Mouse (Mus musculus) activated CD4-positive, CD25-positive, alpha-beta regulatory T cell, adult 4 months (primary cell): ENCODE measurements around the gene Gpr35. TPM values are rescaled to one million over a fixed set of nuclear protein-coding genes. Genes with fewer than 3 reads are reported as not detected.

Experiments
- ATAC-seq: one replicate; pipeline ENCODE4 v1.8.0; 2017
- polyA plus RNA-seq, 2 experiments: library from polyadenylated mRNA; unstranded; fragments of 100-300 nt; shearing (Covaris generic); gene quantifications; one replicate each; pipeline ENCODE4 v1.2.1; 2017

Gpr35 gene
- polyA plus RNA-seq, 2 experiments from 2014 or later: 0.21 to 0.61 TPM

- no peak for ATAC-seq
Observed at GRCm38 (mm10) chr1:92982931-92983605, 32.4 kb downstream of the Gpr35 start.

GRCm38 (mm10) chr1:92984999-92985398, 34.3 kb downstream of the Gpr35 start:
- no peak for ATAC-seq

- ATAC-seq: no peak
Observed at GRCm38 (mm10) chr1:92988894-92989293, 38.2 kb downstream of the Gpr35 start.

GRCm38 (mm10) chr1:92989891-92990290, 39.2 kb downstream of the Gpr35 start:
- no peak for ATAC-seq

- ATAC-seq: no peak
Observed at GRCm38 (mm10) chr1:92992214-92992855, 41.7 kb downstream of the Gpr35 start.

GRCm38 (mm10) chr1:92992880-92993279, 42.2 kb downstream of the Gpr35 start:
- no peak for ATAC-seq

- ATAC-seq: no peak
Observed at GRCm38 (mm10) chr1:93006061-93006460, 55.4 kb downstream of the Gpr35 start, which contains the start of gene Aqp12. Aqp12 (plus strand) TSS chr1:93006334.

GRCm38 (mm10) chr1:93009196-93009595, 58.5 kb downstream of the Gpr35 start:
- ATAC-seq: no peak

GRCm38 (mm10) chr1:93010731-93011130, 60.1 kb downstream of the Gpr35 start:
- no peak for ATAC-seq

GRCm38 (mm10) chr1:93012103-93012585, 61.5 kb downstream of the Gpr35 start:
- ATAC-seq: no peak

- ATAC-seq: no peak
Observed at GRCm38 (mm10) chr1:93013367-93013766, 62.7 kb downstream of the Gpr35 start.

GRCm38 (mm10) chr1:93014460-93014859, 63.8 kb downstream of the Gpr35 start:
- no peak for ATAC-seq

GRCm38 (mm10) chr1:93015136-93015535, 64.5 kb downstream of the Gpr35 start:
- ATAC-seq: no peak

- no peak for ATAC-seq
Observed at GRCm38 (mm10) chr1:93018716-93019115, 68.1 kb downstream of the Gpr35 start.

- ATAC-seq: no peak
Observed at GRCm38 (mm10) chr1:93020602-93021001, 69.9 kb downstream of the Gpr35 start.

GRCm38 (mm10) chr1:93026600-93026999, 75.9 kb downstream of the Gpr35 start:
- no peak for ATAC-seq

GRCm38 (mm10) chr1:93029387-93029786, 78.7 kb downstream of the Gpr35 start:
- no peak for ATAC-seq

- ATAC-seq: no peak
Observed at GRCm38 (mm10) chr1:93030060-93030459, 79.4 kb downstream of the Gpr35 start.

- ATAC-seq: no peak
Observed at GRCm38 (mm10) chr1:93031199-93031598, 80.5 kb downstream of the Gpr35 start.

- no peak for ATAC-seq
Observed at GRCm38 (mm10) chr1:93033989-93034388, 83.3 kb downstream of the Gpr35 start.

- no peak for ATAC-seq
Observed at GRCm38 (mm10) chr1:93035981-93036380, 85.3 kb downstream of the Gpr35 start.
